Mouse (Mus musculus): ENCODE data around the gene Gm15319. TPM values are rescaled to one million over a fixed set of nuclear protein-coding genes. Genes with fewer than 3 reads are reported as not detected.
"Not testable (repeated sequence)": the region's sequence is repeated elsewhere in the genome, so short reads cannot be mapped to it uniquely, and the experiment has no call there.

Gm15319 gene
- polyA plus RNA-seq, 1 experiment from 2014 or later: not detected

- not testable (repeated sequence) for H3K4me3 ChIP-seq; H3K27me3 ChIP-seq; H3K27ac ChIP-seq; H3K36me3 ChIP-seq; ATAC-seq (ENCODE audit: insufficient number of reproducible peaks, insufficient read depth, low FRiP score, low TSS enrichment, low read depth); H3K4me2 ChIP-seq; H3K9me3 ChIP-seq; H3K9ac ChIP-seq; H3K4me1 ChIP-seq
- 90% methylated on average over 4 of the region's 4 CpGs for WGBS
These were observed 68.2 kb downstream of the Gm15319 start for GRCm38 (mm10) chr8:20294826-20295225.

DNA sequence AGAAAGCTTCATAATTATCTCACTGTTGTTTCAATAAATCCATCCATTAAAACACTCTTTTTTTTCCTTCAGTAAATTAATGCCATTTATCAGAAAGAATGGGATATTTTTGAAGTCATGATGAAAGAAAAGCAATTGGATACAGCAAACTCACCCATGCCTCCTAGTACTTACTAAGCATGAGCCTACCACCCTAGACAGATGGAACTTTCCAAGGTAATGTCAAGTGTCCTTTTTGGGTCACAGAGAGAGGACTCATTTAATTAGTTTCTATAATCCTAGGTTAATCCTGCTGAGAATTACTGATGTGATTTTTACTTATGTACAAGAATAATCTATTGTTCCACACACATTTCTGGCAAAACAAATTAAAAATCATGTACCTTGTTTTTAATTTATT is 69.0 kb downstream of the Gm15319 start:
- H3K36me3 ChIP-seq; H3K9me3 ChIP-seq; H3K4me1 ChIP-seq; H3K4me3 ChIP-seq; ATAC-seq (ENCODE audit: insufficient number of reproducible peaks, insufficient read depth, low FRiP score, low TSS enrichment, low read depth); H3K4me2 ChIP-seq; H3K27ac ChIP-seq; H3K9ac ChIP-seq; H3K27me3 ChIP-seq: not testable (repeated sequence)

DNA sequence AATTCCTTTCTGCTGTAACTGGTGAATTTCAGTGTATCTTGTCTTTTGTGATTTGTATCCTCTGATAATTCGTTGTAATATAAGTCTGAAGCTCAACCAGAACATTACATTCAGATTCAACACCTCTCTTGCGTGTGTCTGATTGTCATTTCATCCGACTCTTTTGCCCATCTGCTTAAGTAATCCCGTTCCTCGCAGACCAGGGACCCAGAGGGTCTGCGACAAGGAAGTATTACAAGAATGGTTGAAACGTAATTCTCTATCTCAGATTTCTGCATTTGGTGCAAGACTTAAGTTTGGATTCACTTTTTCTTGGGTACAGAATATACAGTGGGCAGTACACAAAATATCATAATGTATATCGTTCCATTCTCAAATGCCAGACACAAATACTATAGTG is 73.0 kb downstream of the Gm15319 start:
- not testable (repeated sequence) for H3K4me2 ChIP-seq; H3K27ac ChIP-seq; H3K27me3 ChIP-seq; H3K4me1 ChIP-seq; ATAC-seq (ENCODE audit: insufficient number of reproducible peaks, insufficient read depth, low FRiP score, low TSS enrichment, low read depth); H3K36me3 ChIP-seq; H3K9ac ChIP-seq; H3K4me3 ChIP-seq; H3K9me3 ChIP-seq
- 81% methylated on average over 5 of the region's 8 CpGs for WGBS

DNA sequence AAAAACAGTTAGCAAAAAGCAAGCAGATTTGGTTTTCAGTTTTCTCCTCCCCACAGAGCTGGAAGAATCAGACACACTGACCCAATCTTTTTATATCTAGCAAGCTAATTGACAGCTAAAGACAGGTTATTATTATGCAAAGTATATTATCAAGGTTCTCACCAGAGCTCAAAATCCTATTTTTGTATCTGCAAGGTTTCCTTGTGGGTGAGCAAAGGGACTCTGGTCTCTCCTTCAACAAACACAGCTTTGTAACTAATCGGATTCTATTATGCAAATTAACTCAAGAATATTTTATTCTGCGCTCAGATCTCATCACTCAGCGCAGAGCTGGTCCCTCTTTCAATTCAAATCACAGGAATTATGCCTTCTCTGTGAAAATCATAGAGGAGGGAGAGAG is 74.1 kb downstream of the Gm15319 start:
- not testable (repeated sequence) for H3K4me3 ChIP-seq; H3K27ac ChIP-seq; H3K4me2 ChIP-seq; H3K27me3 ChIP-seq; H3K4me1 ChIP-seq; ATAC-seq (ENCODE audit: insufficient number of reproducible peaks, insufficient read depth, low FRiP score, low TSS enrichment, low read depth); H3K9me3 ChIP-seq; H3K36me3 ChIP-seq; H3K9ac ChIP-seq
- WGBS: 98% methylated on average over 3 of the region's 3 CpGs

GRCm38 (mm10) chr8:20287706-20288105 is 75.3 kb downstream of the Gm15319 start:
- not testable (repeated sequence) for H3K36me3 ChIP-seq; H3K27ac ChIP-seq; H3K9ac ChIP-seq; ATAC-seq (ENCODE audit: insufficient number of reproducible peaks, insufficient read depth, low FRiP score, low TSS enrichment, low read depth); H3K27me3 ChIP-seq; H3K4me3 ChIP-seq; H3K9me3 ChIP-seq; H3K4me1 ChIP-seq; H3K4me2 ChIP-seq
- WGBS: 87% methylated on average over 3 of the region's 3 CpGs
